19 mouse cellular contexts compared by ENCODE assay signal in genomic region chr4:151152010-151152409, GRCm38 (mm10).
DNase-seq lines count a peak whose midpoint lies in the region; ATAC-seq and TF ChIP-seq lines count a peak whose summit lies in the region.
"Had no signal": no experiment of that assay in that cellular context is flagged by ENCODE, and none has a peak within 500 bp of the region (broad histone marks: within the 10 kb centered on the region; RNA-seq: fewer than 3 reads in every experiment).

No protein-coding gene starts in this region.

- H3K9ac ChIP-seq in forebrain, postnatal 0 days: no peak overlapping the region
- no peak overlapping the region for H3K9ac ChIP-seq in lung, embryonic 16.5 days (ENCODE audit: low read length)
- H3K9ac ChIP-seq in lung, postnatal 0 days (replicated peaks; ENCODE audit: low read depth): no peak overlapping the region
- H3K9ac ChIP-seq in forebrain, embryonic 15.5 days (replicated peaks): no peak overlapping the region
- H3K9ac ChIP-seq: embryonic facial prominence, embryonic 12.5 days; liver, embryonic 12.5 days had no signal

- TF ChIP-seq EP300 in lung, postnatal 0 days (IDR thresholded peaks at IDR 0.05): no peak

- peak overlapping the region; percentile 44 for H3K27ac ChIP-seq in forebrain, embryonic 10.5 days
- H3K27ac ChIP-seq in forebrain, postnatal 0 days (ENCODE audit: low read depth, low read length): no peak overlapping the region
- no peak overlapping the region for H3K27ac ChIP-seq in lung, embryonic 16.5 days (ENCODE audit: low read length)
- H3K27ac ChIP-seq in lung, postnatal 0 days (ENCODE audit: low read length): no peak overlapping the region
- peak overlapping the region; percentile 70; the same call in 1 of the 2 replicates for H3K27ac ChIP-seq in forebrain, embryonic 15.5 days (replicated peaks)
- H3K27ac ChIP-seq: embryonic facial prominence, embryonic 12.5 days; gastrocnemius, adult 2 months; heart, adult 2 months; liver, embryonic 12.5 days had no signal

- H3K9me3 ChIP-seq in forebrain, embryonic 10.5 days: no peaks in the 10 kb centered on the region
- no peaks in the 10 kb centered on the region for H3K9me3 ChIP-seq in forebrain, postnatal 0 days (ENCODE audit: low read length)
- no peaks in the 10 kb centered on the region for H3K9me3 ChIP-seq in lung, embryonic 16.5 days (ENCODE audit: control insufficient read depth, low read length)
- H3K9me3 ChIP-seq in lung, postnatal 0 days (ENCODE audit: low read length): no peaks in the 10 kb centered on the region
- no peaks in the 10 kb centered on the region for H3K9me3 ChIP-seq in forebrain, embryonic 15.5 days
- H3K9me3 ChIP-seq: embryonic facial prominence, embryonic 12.5 days; liver, embryonic 12.5 days had no signal

- H3K4me1 ChIP-seq in forebrain, embryonic 10.5 days: peaks cover 62% of the 10 kb centered on the region
- H3K4me1 ChIP-seq in forebrain, postnatal 0 days (ENCODE audit: insufficient read depth): peaks cover 8% of the 10 kb centered on the region; the same call in 1 of the 2 replicates
- H3K4me1 ChIP-seq in lung, embryonic 16.5 days (replicated peaks; ENCODE audit: control insufficient read depth, insufficient read depth, low read length): no peaks in the 10 kb centered on the region; the same call in 1 of the 2 replicates
- H3K4me1 ChIP-seq in lung, postnatal 0 days (ENCODE audit: insufficient read depth, low read depth, low read length): no peaks in the 10 kb centered on the region
- H3K4me1 ChIP-seq in forebrain, embryonic 15.5 days: peaks cover 40% of the 10 kb centered on the region
- H3K4me1 ChIP-seq: embryonic facial prominence, embryonic 12.5 days; liver, embryonic 12.5 days had no signal

- no peaks in the 10 kb centered on the region for H3K36me3 ChIP-seq in forebrain, embryonic 10.5 days (replicated peaks)
- H3K36me3 ChIP-seq in forebrain, postnatal 0 days (ENCODE audit: insufficient read depth): no peaks in the 10 kb centered on the region
- no peaks in the 10 kb centered on the region for H3K36me3 ChIP-seq in lung, embryonic 16.5 days (ENCODE audit: control insufficient read depth, insufficient read depth, low read length)
- H3K36me3 ChIP-seq in lung, postnatal 0 days (ENCODE audit: insufficient read depth, low read length): no peaks in the 10 kb centered on the region
- H3K36me3 ChIP-seq in forebrain, embryonic 15.5 days: no peaks in the 10 kb centered on the region
- H3K36me3 ChIP-seq: embryonic facial prominence, embryonic 12.5 days; liver, embryonic 12.5 days had no signal

- 79% methylated on average over 6 of the region's 6 CpGs for WGBS in forebrain, embryonic 10.5 days
- WGBS in forebrain, postnatal 0 days: 75% methylated on average over 6 of the region's 6 CpGs
- WGBS in lung, embryonic 16.5 days: 52% methylated on average over 6 of the region's 6 CpGs
- WGBS in lung, postnatal 0 days: 58% methylated on average over 6 of the region's 6 CpGs
- WGBS in forebrain, embryonic 15.5 days: 86% methylated on average over 6 of the region's 6 CpGs

- no peak overlapping the region for H3K4me2 ChIP-seq in forebrain, postnatal 0 days (ENCODE audit: low read depth)
- no peak overlapping the region for H3K4me2 ChIP-seq in lung, embryonic 16.5 days (ENCODE audit: low read depth, low read length)
- H3K4me2 ChIP-seq in lung, postnatal 0 days (replicated peaks; ENCODE audit: low read depth, low read length): no peak overlapping the region
- H3K4me2 ChIP-seq in forebrain, embryonic 15.5 days (replicated peaks): no peak overlapping the region
- H3K4me2 ChIP-seq: embryonic facial prominence, embryonic 12.5 days; liver, embryonic 12.5 days had no signal

- ATAC-seq in forebrain, postnatal 0 days: no peak
- peak; percentile 54; the same call in 1 of the 2 replicates for ATAC-seq in lung, embryonic 16.5 days (ENCODE audit: low read depth)
- ATAC-seq in lung, postnatal 0 days: no peak
- no peak for ATAC-seq in forebrain, embryonic 15.5 days (replicated peaks)
- 0 out of 2 replicates have a peak, but pooled peaks have one; percentile 30 for ATAC-seq in megakaryocyte, adult 5-6 weeks (ENCODE audit: poor library complexity, severe bottlenecking)
- ATAC-seq: intestine, embryonic 16.5 days; liver, embryonic 12.5 days had no signal

- H3K27me3 ChIP-seq in forebrain, embryonic 10.5 days (ENCODE audit: poor library complexity, severe bottlenecking): peaks cover 31% of the 10 kb centered on the region
- H3K27me3 ChIP-seq in forebrain, postnatal 0 days (ENCODE audit: insufficient read depth, low read length): no peaks in the 10 kb centered on the region; the same call in 1 of the 2 replicates
- H3K27me3 ChIP-seq in lung, embryonic 16.5 days (ENCODE audit: control insufficient read depth, insufficient read depth, low read depth, low read length): no peaks in the 10 kb centered on the region; the same call in 1 of the 2 replicates
- no peaks in the 10 kb centered on the region for H3K27me3 ChIP-seq in lung, postnatal 0 days (replicated peaks; ENCODE audit: insufficient read depth, low read length)
- H3K27me3 ChIP-seq in forebrain, embryonic 15.5 days: no peaks in the 10 kb centered on the region

- no peak overlapping the region for H3K4me3 ChIP-seq in forebrain, embryonic 10.5 days
- H3K4me3 ChIP-seq in forebrain, postnatal 0 days (ENCODE audit: low read depth, low read length): no peak overlapping the region
- no peak overlapping the region for H3K4me3 ChIP-seq in lung, embryonic 16.5 days (ENCODE audit: low read length)
- no peak overlapping the region for H3K4me3 ChIP-seq in lung, postnatal 0 days (ENCODE audit: low read depth, low read length)
- no peak overlapping the region for H3K4me3 ChIP-seq in forebrain, embryonic 15.5 days
- H3K4me3 ChIP-seq: embryonic facial prominence, embryonic 12.5 days; gastrocnemius, adult 2 months; heart, adult 2 months; liver, embryonic 12.5 days had no signal

- no peak for TF ChIP-seq CTCF in forebrain, postnatal 0 days (IDR thresholded peaks at IDR 0.05; ENCODE audit: low read depth)
- TF ChIP-seq CTCF in lung, postnatal 0 days (IDR thresholded peaks at IDR 0.05): no peak

- DNase-seq in forebrain, embryonic 10.5 days (ENCODE audit: extremely low spot score, low spot score): no peak
- DNase-seq in forebrain, postnatal 0 days: no peak
- DNase-seq in lung, postnatal 0 days (ENCODE audit: low spot score): no peak
- no peak for DNase-seq in right cerebral cortex, postnatal 36 days (ENCODE audit: low spot score in 2 of 2)
- DNase-seq in adrenal gland, adult 8-10 months: no peak
- DNase-seq: cerebellum, postnatal 25 days; gastrocnemius, adult 2 months; heart, adult 2 months; kidney, postnatal 14 days; layer of hippocampus, postnatal 36 days; left cerebral cortex, postnatal 4 days; lung, postnatal 10 days; thymus, postnatal 14 days had no signal

Comparison
In these comparisons a context has a peak if more than half of its experiments do, and no peak if none do; other contexts are left out.
1. H3K27ac ChIP-seq: peak in forebrain, embryonic 10.5 days (single experiment) and forebrain, embryonic 15.5 days (single experiment); none in forebrain, postnatal 0 days (single experiment), lung, embryonic 16.5 days (single experiment) and lung, postnatal 0 days (single experiment).
2. ATAC-seq: peak in lung, embryonic 16.5 days (single experiment) and megakaryocyte, adult 5-6 weeks (single experiment); none in forebrain, postnatal 0 days (single experiment), lung, postnatal 0 days (single experiment) and forebrain, embryonic 15.5 days (single experiment).